Mouse (Mus musculus) left cerebral cortex, adult 9 months (tissue): Measurements from ENCODE around the gene Dusp28.

ENCODE experiments used
- DNase-seq, 2 experiments: peaks; one replicate each; pipeline ENCODE4 v3.0.0; 2022; ENCODE audit warnings: low spot score in 2 of 2

Gene Dusp28

GRCm38 (mm10) chr1:92907632-92908360, 1.0 kb downstream of the Dusp28 start:
- DNase-seq: no peak

- DNase-seq: no peak
These were observed 1.9 kb downstream of the Dusp28 start for GRCm38 (mm10) chr1:92908664-92909063.

GRCm38 (mm10) chr1:92909068-92909467, 2.3 kb downstream of the Dusp28 start:
- no peak for DNase-seq

GRCm38 (mm10) chr1:92910239-92910885, 3.6 kb downstream of the Dusp28 start, which contains the start of gene Rnpepl1:
TSS of gene Rnpepl1 (plus strand) at chr1:92910783.
- DNase-seq: peak in 1 of 2 experiments; percentile 74

GRCm38 (mm10) chr1:92910925-92911720, 4.3 kb downstream of the Dusp28 start:
- peak in 1 of 2 experiments; percentile 62 for DNase-seq

GRCm38 (mm10) chr1:92911721-92912138, 4.9 kb downstream of the Dusp28 start:
- DNase-seq: no peak

- no peak for DNase-seq
These were observed 5.5 kb downstream of the Dusp28 start for GRCm38 (mm10) chr1:92912286-92912685.

- no peak for DNase-seq
These were observed 7.5 kb downstream of the Dusp28 start for GRCm38 (mm10) chr1:92914239-92914638.

GRCm38 (mm10) chr1:92914993-92915392, 8.2 kb downstream of the Dusp28 start:
- DNase-seq: no peak

- DNase-seq: no peak
These were observed 9.9 kb downstream of the Dusp28 start for GRCm38 (mm10) chr1:92916725-92917124.

GRCm38 (mm10) chr1:92919151-92919550, 12.4 kb downstream of the Dusp28 start:
- DNase-seq: no peak

- no peak for DNase-seq
These were observed 13.0 kb downstream of the Dusp28 start for GRCm38 (mm10) chr1:92919775-92920174.

- DNase-seq: no peak
These were observed 13.9 kb downstream of the Dusp28 start for GRCm38 (mm10) chr1:92920474-92921200.

- no peak for DNase-seq
These were observed 14.7 kb downstream of the Dusp28 start for GRCm38 (mm10) chr1:92921496-92921895.

- no peak for DNase-seq
These were observed 23.5 kb downstream of the Dusp28 start for GRCm38 (mm10) chr1:92930171-92930706.

- DNase-seq: no peak
These were observed 26.8 kb downstream of the Dusp28 start for GRCm38 (mm10) chr1:92933611-92934010.

- DNase-seq: peak; percentile 93 to 96
These were observed 27.5 kb downstream of the Dusp28 start, which contains the start of gene Capn10 for GRCm38 (mm10) chr1:92934182-92934827. TSS of gene Capn10 (plus strand) at chr1:92934376.

GRCm38 (mm10) chr1:92935054-92935962, 28.5 kb downstream of the Dusp28 start:
- no peak for DNase-seq

GRCm38 (mm10) chr1:92935977-92936376, 29.2 kb downstream of the Dusp28 start:
- no peak for DNase-seq

- DNase-seq: no peak
These were observed 29.7 kb downstream of the Dusp28 start for GRCm38 (mm10) chr1:92936467-92936866.
